Mouse (Mus musculus): ENCODE data around the gene Cct6b. TPM values are rescaled to one million over a fixed set of nuclear protein-coding genes. Genes with fewer than 3 reads are reported as not detected.

Gene Cct6b
- polyA plus RNA-seq, 1 experiment from 2014 or later = 0.22 TPM

- 85% methylated on average over 6 of the region's 6 CpGs for WGBS
- Histone ChIP-seq H3K4me3 (no peak overlapping the region), H3K4me1 (peaks cover 4% of the 10 kb centered on the region; the same call in 1 of the 2 replicates), H3K27me3 (ENCODE audit: low read depth, poor library complexity, severe bottlenecking) (no peaks in the 10 kb centered on the region), H3K27ac (replicated peaks) (no peak overlapping the region), H3K9me3 (replicated peaks) (no peaks in the 10 kb centered on the region), H3K36me3 (no peaks in the 10 kb centered on the region)
- no peak for DNase-seq (ENCODE audit: low spot score)
Measured at GRCm38 (mm10) chr11:82692668-82693067, 71.5 kb downstream of the Cct6b start.

DNA sequence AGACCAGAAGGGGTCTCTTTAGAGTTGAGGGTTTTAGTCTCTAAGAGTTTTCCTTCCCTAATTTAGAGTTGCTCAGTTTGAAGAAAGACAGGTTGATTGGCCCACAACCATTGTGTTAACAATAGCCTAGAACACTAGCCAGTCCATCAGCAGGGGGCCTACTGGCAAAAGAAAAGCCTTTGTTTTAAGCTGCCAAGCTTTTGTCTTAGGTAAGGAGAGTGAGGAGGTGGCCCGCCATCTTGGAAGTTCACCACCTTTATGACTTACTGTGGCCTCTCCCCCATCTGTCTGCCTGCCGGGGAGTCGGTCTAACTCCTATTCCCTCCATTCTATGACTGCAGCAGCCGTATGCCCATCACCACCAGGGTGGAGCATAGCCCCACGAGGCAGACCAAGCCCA is 73.6 kb downstream of the Cct6b start:
- DNase-seq (ENCODE audit: low spot score) = no peak
- Histone ChIP-seq H3K4me1 (peaks cover 5% of the 10 kb centered on the region; the same call in 1 of the 2 replicates), H3K27ac (replicated peaks) (no peak overlapping the region), H3K36me3 (no peaks in the 10 kb centered on the region), H3K4me3 (no peak overlapping the region), H3K9me3 (replicated peaks) (no peaks in the 10 kb centered on the region), H3K27me3 (ENCODE audit: low read depth, poor library complexity, severe bottlenecking) (no peaks in the 10 kb centered on the region)
- 70% methylated on average over 5 of the region's 5 CpGs for WGBS

- Histone ChIP-seq H3K4me3 (no peak overlapping the region), H3K4me1 (peaks cover 5% of the 10 kb centered on the region; the same call in 1 of the 2 replicates), H3K9me3 (replicated peaks) (no peaks in the 10 kb centered on the region), H3K27ac (replicated peaks) (no peak overlapping the region), H3K36me3 (no peaks in the 10 kb centered on the region), H3K27me3 (ENCODE audit: low read depth, poor library complexity, severe bottlenecking) (peaks cover 24% of the 10 kb centered on the region)
- no peak for DNase-seq (ENCODE audit: low spot score)
Measured at GRCm38 (mm10) chr11:82687668-82688067, 76.5 kb downstream of the Cct6b start.

DNA sequence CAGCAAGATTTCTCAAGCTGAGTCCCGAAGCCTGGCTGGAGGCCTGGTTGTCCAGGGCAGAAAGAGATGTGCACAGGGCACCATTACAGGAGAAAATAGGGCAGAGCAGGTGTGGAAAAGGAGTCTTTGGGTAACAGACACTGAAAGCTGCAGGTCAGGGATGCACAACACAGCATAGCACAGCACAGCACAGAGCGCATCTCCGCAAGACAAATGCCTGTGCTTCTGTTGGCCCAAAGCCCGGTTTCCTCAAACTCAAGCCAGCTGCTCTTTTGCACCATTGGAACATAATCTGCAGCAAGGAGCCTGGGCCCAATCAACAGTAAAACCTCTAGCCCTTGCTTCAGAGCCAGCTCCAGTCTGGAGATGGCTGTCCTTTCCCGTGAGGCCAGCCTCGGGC is 79.4 kb downstream of the Cct6b start:
- peaks cover 27% of the 10 kb centered on the region for H3K27me3 ChIP-seq (ENCODE audit: low read depth, poor library complexity, severe bottlenecking)
- H3K27ac ChIP-seq (replicated peaks) = no peak overlapping the region

GRCm38 (mm10) chr11:82683765-82684505 is 80.2 kb downstream of the Cct6b start:
- H3K27me3 ChIP-seq (ENCODE audit: low read depth, poor library complexity, severe bottlenecking) = peaks cover 27% of the 10 kb centered on the region
- H3K9me3 ChIP-seq (replicated peaks) = no peaks in the 10 kb centered on the region
- no peaks in the 10 kb centered on the region for H3K36me3 ChIP-seq
- no peak overlapping the region for H3K4me3 ChIP-seq
- no peak overlapping the region for H3K27ac ChIP-seq (replicated peaks)
- WGBS = 47% methylated on average over 12 of the region's 12 CpGs
- DNase-seq (ENCODE audit: low spot score) = peak; percentile 43
- peaks cover 3% of the 10 kb centered on the region; the same call in 1 of the 2 replicates for H3K4me1 ChIP-seq

More for the DNA sequence above, 79.4 kb downstream of the Cct6b start:
- no peak for DNase-seq (ENCODE audit: low spot score)
- Histone ChIP-seq H3K4me3 (no peak overlapping the region), H3K36me3 (no peaks in the 10 kb centered on the region), H3K9me3 (replicated peaks) (no peaks in the 10 kb centered on the region), H3K4me1 (peaks cover 3% of the 10 kb centered on the region; the same call in 1 of the 2 replicates)
- 93% methylated on average over 6 of the region's 6 CpGs for WGBS

DNA sequence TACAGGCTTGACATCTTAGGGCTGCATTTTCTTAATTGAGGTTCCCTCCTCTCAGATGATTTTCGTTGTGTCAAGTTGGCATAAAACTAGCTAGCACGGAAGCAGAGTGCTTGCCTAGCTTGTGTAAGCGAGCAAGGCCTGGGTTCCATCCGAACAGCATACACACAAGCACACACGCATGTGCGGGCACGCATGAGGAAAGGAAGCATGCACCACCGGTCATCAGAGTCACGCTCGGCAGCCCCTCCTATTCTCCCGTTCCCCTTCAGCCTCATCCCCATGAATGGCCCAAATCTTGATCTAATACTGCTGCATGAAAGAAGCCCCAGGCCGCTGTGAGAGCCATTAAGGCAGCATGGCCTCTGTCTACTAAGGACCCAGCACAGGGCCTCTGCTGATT is 85.6 kb downstream of the Cct6b start:
- no peaks in the 10 kb centered on the region for H3K9me3 ChIP-seq (replicated peaks)
- no peak overlapping the region for H3K27ac ChIP-seq (replicated peaks)
- H3K4me3 ChIP-seq = no peak overlapping the region
- 77% methylated on average over 12 of the region's 12 CpGs for whole genome bisulfite sequencing
- no peak for DNase-seq (ENCODE audit: low spot score)
- H3K36me3 ChIP-seq = no peaks in the 10 kb centered on the region
- peaks cover 5% of the 10 kb centered on the region for H3K4me1 ChIP-seq
- H3K27me3 ChIP-seq (ENCODE audit: low read depth, poor library complexity, severe bottlenecking) = peaks cover 12% of the 10 kb centered on the region; the same call in 1 of the 2 replicates

Other genes with a start within 250 kb of the Cct6b start
- 33.3 and 37.6 TPM in 2 replicates for gene Zfp830, start within 50 bp of the Cct6b start, polyA plus RNA-seq (2016; fragmentation: Nextera tagmentation; extraction: Ambion mirVana)
- gene Lig3, start 16.8 kb upstream of the Cct6b start, polyA plus RNA-seq (2016; fragmentation: Nextera tagmentation; extraction: Ambion mirVana) = 41.1 and 47.2 TPM in 2 replicates
- gene Rffl, start 106.9 kb upstream of the Cct6b start, polyA plus RNA-seq (2016; fragmentation: Nextera tagmentation; extraction: Ambion mirVana) = 11.5 and 12.0 TPM in 2 replicates
- 16.3 and 17.2 TPM in 2 replicates for gene Rad51d, start 126.3 kb upstream of the Cct6b start, polyA plus RNA-seq (2016; fragmentation: Nextera tagmentation; extraction: Ambion mirVana)
- 0.28 and 0.34 TPM in 2 replicates for gene Fndc8, start 127.8 kb upstream of the Cct6b start, polyA plus RNA-seq (2016; fragmentation: Nextera tagmentation; extraction: Ambion mirVana)
- 40.3 and 40.4 TPM in 2 replicates for gene Nle1, start 144.1 kb upstream of the Cct6b start, polyA plus RNA-seq (2016; fragmentation: Nextera tagmentation; extraction: Ambion mirVana)
- 0.26 and 0.30 TPM in 2 replicates for gene Unc45b, start 146.2 kb upstream of the Cct6b start, polyA plus RNA-seq (2016; fragmentation: Nextera tagmentation; extraction: Ambion mirVana)
- 0.11 and 0.22 TPM in 2 replicates for gene Slfn5, start 187.0 kb upstream of the Cct6b start, polyA plus RNA-seq (2016; fragmentation: Nextera tagmentation; extraction: Ambion mirVana)
- gene Slfn9, start 227.5 kb upstream of the Cct6b start, polyA plus RNA-seq (2016; fragmentation: Nextera tagmentation; extraction: Ambion mirVana) = 7.4 and 9.3 TPM in 2 replicates